Mouse (Mus musculus): Measurements from ENCODE around the gene Chd4.

GRCm38 (mm10) chr6:125062511-125062910, 33.3 kb upstream of the Chd4 start:
- TF ChIP-seq POLR2A (IDR thresholded peaks at IDR 0.05; ENCODE audit: extremely low read depth, insufficient read depth, low read length) (no peak), CTCF (IDR thresholded peaks at IDR 0.05; ENCODE audit: low read depth, low read length) (no peak)
